Mouse (Mus musculus): Measurements from ENCODE around the gene Hist2h2ab. TPM values are rescaled to one million over a fixed set of nuclear protein-coding genes. Genes with fewer than 3 reads are reported as not detected.
A peak's percentile ranks its signal among the peaks of the same experiment; 100 is the strongest.
"Not testable (repeated sequence)": the region's sequence is repeated elsewhere in the genome, so short reads cannot be mapped to it uniquely, and the experiment has no call there.

Hist2h2ab gene
- polyA plus RNA-seq, 1 experiment, result not detected

DNA sequence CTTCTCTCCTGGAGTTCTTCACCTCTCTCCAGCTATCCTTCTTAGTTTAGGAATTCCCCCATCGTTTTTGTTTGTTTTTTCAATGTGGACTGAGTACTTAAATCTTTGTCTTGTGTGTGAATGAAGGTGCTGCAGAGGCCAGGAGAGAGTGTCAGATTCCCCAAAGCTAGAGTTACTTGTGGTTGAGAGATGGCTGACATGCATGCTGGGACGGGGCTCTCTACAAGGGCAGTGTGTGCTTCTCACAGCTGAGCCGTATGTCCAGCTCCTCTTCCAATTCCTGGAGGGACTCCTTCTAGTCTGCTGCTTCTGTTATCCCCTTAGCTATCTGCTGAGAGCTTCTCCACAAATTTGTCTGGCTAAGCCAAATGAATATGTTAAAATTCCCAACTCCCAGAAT is 16.2 kb downstream of the Hist2h2ab start:
- Histone ChIP-seq H3K27ac (ENCODE audit: insufficient read depth, low read length) (no peak overlapping the region), H3K4me3 (ENCODE audit: insufficient read depth, low read length) (no peak overlapping the region), H3K4me1 (ENCODE audit: control insufficient read depth, insufficient read depth, low read length) (peaks cover 3% of the 10 kb centered on the region; the same call in 1 of the 2 replicates)
- TF ChIP-seq POLR2A (IDR thresholded peaks at IDR 0.05; ENCODE audit: low read depth, low read length) (no peak), CTCF (IDR thresholded peaks at IDR 0.05; ENCODE audit: borderline replicate concordance, insufficient read depth, low read length) (no peak)

DNA sequence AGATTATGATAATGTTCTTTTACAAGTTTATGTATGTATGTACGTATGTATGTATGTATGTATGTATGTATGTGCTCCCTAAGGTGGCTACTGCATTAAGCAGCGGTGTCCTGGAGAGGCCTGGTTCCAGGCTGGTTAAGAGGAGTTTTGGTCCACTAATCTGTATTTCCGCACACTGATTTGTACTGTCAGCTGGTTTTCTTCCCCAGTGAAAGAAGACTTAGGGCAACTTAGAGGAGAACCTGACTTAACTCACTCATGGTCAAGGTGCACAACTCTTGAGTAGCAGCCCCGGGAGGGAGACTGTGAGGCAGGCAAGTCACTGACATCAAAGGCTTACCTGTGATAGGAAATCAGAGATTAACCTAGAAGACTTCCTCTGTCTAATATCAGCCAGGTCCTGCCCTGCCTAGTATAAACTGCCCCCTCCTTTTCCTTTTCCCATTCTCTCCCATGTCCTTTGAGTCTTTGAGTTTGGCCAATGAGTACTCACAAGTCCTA is 17.2 kb downstream of the Hist2h2ab start:
- H3K27ac ChIP-seq (ENCODE audit: insufficient read depth, low read length), result no peak overlapping the region
- no peak for TF ChIP-seq CTCF (IDR thresholded peaks at IDR 0.05; ENCODE audit: borderline replicate concordance, insufficient read depth, low read length)
- TF ChIP-seq POLR2A (IDR thresholded peaks at IDR 0.05; ENCODE audit: low read depth, low read length), result no peak
- peaks cover 3% of the 10 kb centered on the region; the same call in 1 of the 2 replicates for H3K4me1 ChIP-seq (ENCODE audit: control insufficient read depth, insufficient read depth, low read length)
- H3K4me3 ChIP-seq (ENCODE audit: insufficient read depth, low read length), result peak overlapping the region; percentile 55

DNA sequence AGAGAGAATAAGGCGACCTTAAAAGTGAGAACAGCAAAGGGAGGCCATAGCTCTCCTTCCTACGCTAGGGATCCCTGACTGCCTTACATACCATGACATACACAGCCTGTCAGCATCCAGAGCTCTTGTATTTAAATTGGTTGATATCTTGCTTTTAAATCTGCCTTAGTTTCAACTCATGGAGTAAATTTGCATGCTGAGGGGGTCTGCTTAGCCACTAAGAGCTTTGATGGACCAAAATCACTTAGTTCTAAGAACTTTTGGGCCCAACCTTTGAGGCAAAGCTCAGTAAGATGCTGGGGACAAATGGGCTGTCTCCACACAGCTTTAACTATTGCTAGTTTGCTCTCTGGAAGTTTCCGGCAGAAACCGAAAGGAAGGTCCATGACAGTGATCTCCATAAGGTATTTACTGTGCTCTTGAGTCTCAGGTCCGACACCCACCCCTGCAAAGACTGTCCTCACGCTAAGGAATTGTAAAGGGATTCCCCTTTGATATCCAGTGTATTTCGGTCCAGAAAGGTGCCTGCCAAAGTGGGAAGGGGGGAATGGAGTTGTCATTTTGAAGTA is 17.8 kb downstream of the Hist2h2ab start:
- no peak for TF ChIP-seq CTCF (IDR thresholded peaks at IDR 0.05; ENCODE audit: borderline replicate concordance, insufficient read depth, low read length)
- TF ChIP-seq POLR2A (IDR thresholded peaks at IDR 0.05; ENCODE audit: low read depth, low read length), result no peak; the same call in 1 of the 2 replicates
- peaks cover 3% of the 10 kb centered on the region; the same call in 1 of the 2 replicates for H3K4me1 ChIP-seq (ENCODE audit: control insufficient read depth, insufficient read depth, low read length)
- peak overlapping the region; percentile 55 for H3K4me3 ChIP-seq (ENCODE audit: insufficient read depth, low read length)
- H3K27ac ChIP-seq (ENCODE audit: insufficient read depth, low read length), result peak overlapping the region; percentile 83

DNA sequence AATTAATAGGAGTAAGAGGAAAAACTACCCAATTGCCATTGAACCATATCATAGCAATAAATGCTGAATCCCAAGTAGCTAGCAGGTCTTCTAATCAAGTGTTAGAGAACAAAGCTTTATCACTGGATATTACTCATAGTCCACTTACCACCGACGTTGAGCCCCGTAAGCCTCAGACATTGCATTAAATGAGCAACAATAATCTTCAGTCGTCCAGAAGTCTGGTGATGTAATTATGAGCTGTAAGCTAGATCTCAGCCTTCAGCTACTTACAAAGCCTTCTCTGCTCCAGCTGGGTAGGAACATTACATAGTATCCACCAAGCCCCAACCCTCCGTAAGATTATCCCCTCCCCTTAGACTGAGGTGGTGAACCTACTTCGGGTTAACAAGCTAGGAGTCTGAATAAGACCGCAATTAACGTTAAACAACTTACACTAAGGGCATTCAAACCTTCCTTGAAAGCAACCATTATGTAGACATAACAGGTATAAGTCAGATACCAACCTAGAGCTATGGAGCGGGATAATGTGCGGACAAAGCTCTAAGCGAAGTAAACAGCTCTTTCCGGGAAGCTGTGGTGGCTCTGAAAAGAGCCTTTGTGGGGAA is 18.3 kb downstream of the Hist2h2ab start:
- Histone ChIP-seq H3K4me3 (ENCODE audit: insufficient read depth, low read length) (peak overlapping the region; percentile 55), H3K27ac (ENCODE audit: insufficient read depth, low read length) (peak overlapping the region; percentile 83), H3K4me1 (ENCODE audit: control insufficient read depth, insufficient read depth, low read length) (peaks cover 3% of the 10 kb centered on the region; the same call in 1 of the 2 replicates)
- TF ChIP-seq POLR2A (IDR thresholded peaks at IDR 0.05; ENCODE audit: low read depth, low read length) (peak; percentile 82), CTCF (IDR thresholded peaks at IDR 0.05; ENCODE audit: borderline replicate concordance, insufficient read depth, low read length) (no peak)

DNA sequence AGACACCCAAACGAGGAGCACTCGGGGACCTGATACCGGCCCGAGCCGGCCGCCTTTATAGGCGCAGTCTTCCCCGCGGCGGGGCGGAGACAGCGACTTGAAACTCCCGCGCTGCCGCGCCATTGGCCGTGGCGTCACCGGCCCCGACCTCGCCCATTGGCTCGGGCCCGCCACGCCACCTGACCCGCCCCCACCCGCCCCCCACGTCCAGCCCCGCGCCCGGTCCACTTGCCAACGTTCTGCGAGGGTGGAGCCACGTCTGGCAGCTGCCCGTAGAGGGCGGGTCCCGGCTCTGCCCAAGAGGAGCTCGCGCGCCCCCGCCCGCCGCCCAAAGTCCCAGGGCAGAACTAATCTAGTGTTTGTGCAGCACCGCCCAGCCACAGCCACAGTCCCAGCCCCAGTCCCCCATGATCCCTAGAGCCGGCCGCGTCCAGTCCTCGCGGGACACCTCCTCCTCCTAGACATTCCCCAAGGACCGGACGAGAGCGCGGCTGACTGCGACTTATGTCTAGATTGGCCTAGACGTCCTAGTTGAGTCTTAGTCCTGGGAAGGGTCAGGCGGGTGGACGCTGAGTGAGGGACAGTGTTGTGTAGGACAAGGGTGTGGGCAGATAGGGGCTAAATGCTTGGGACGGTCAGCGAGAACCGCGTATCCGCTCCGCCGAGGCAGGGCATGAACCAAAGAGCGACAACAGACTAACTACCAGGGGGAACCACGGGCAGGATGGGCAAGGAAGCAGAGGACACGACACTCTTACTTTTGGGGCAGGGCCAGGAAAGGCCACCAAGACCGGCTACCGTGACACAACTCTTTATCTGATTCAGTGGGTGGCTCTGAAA is 19.5 kb downstream of the Hist2h2ab start, which contains the start of gene Hist2h3c2:
Hist2h3c2 (minus strand) TSS at position 174 of the 840 bp plus-strand sequence.
- TF ChIP-seq POLR2A (IDR thresholded peaks at IDR 0.05; ENCODE audit: low read depth, low read length), result peak; percentile 60
- not testable (repeated sequence) for H3K4me1 ChIP-seq (ENCODE audit: control insufficient read depth, insufficient read depth, low read length)
- Histone ChIP-seq H3K4me3 (ENCODE audit: insufficient read depth, low read length) (peak within 1 kb of the TSS; percentile 55), H3K27ac (ENCODE audit: insufficient read depth, low read length) (peak within 1 kb of the TSS; percentile 91)

DNA sequence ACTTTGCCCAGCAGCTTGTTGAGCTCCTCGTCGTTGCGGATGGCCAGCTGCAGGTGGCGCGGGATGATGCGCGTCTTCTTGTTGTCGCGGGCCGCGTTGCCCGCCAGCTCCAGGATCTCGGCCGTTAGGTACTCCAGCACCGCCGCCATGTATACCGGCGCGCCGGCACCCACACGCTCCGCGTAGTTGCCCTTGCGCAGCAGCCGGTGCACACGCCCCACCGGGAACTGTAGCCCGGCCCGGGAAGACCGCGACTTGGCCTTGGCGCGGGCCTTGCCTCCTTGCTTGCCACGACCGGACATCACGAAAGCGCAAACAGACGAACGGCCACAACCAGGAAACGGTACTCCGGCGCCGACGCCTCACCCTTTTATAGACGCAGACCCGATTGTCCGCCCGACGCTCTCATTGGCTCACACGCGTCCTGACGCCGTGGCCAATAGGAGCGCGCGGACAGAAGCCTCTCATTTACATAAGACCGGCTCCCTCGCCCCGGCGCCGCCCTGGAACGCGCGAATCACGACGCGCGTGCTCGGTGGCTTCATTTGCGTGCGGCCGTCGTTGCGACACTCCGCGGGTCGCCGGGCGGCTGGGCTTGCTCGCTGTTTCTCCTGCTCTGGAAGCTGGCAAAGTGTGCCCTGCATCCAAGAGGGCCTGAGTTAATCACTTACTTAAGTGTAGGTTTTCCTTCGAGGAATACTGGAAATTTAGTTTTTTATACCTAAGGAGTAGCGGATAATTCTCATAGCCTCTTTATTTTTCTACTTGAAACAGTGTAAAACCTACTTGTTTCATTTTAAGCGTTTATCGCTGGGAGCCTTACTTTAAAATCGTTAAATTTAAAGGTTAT is 20.5 kb downstream of the Hist2h2ab start, which contains the start of gene Hist2h2aa2:
Hist2h2aa2 (minus strand) TSS at position 328 of the 850 bp plus-strand sequence.
- H3K4me1 ChIP-seq (ENCODE audit: control insufficient read depth, insufficient read depth, low read length), result not testable (repeated sequence)
- H3K27ac ChIP-seq (ENCODE audit: insufficient read depth, low read length), result peak within 1 kb of the TSS; percentile 91
- H3K4me3 ChIP-seq (ENCODE audit: insufficient read depth, low read length), result peak within 1 kb of the TSS; percentile 46
- TF ChIP-seq POLR2A (IDR thresholded peaks at IDR 0.05; ENCODE audit: low read depth, low read length), result peak; percentile 28

DNA sequence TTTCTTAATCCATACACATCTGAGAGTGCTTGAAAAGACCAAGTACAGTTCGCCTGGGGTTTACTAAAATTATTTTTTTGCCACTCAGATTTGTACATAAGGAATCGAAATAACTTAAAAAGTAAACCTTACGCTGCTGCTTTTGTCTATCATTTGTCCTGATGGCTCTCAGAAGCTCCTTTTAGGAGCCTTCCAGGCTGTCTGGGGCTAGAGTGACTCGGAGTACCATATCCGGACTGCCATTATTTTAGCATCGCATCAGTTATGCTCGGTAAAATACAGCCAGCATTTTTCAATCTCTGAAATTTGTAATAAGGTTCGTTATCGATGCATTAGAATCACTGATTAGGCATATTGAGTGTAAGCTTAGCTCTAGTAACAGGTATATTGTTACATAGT is 21.1 kb downstream of the Hist2h2ab start:
- no peak for TF ChIP-seq CTCF (IDR thresholded peaks at IDR 0.05; ENCODE audit: borderline replicate concordance, insufficient read depth, low read length)
- TF ChIP-seq POLR2A (IDR thresholded peaks at IDR 0.05; ENCODE audit: low read depth, low read length), result no peak
- H3K27ac ChIP-seq (ENCODE audit: insufficient read depth, low read length), result peak overlapping the region; percentile 80
- H3K4me3 ChIP-seq (ENCODE audit: insufficient read depth, low read length), result no peak overlapping the region
- H3K4me1 ChIP-seq (ENCODE audit: control insufficient read depth, insufficient read depth, low read length), result peaks cover 8% of the 10 kb centered on the region

DNA sequence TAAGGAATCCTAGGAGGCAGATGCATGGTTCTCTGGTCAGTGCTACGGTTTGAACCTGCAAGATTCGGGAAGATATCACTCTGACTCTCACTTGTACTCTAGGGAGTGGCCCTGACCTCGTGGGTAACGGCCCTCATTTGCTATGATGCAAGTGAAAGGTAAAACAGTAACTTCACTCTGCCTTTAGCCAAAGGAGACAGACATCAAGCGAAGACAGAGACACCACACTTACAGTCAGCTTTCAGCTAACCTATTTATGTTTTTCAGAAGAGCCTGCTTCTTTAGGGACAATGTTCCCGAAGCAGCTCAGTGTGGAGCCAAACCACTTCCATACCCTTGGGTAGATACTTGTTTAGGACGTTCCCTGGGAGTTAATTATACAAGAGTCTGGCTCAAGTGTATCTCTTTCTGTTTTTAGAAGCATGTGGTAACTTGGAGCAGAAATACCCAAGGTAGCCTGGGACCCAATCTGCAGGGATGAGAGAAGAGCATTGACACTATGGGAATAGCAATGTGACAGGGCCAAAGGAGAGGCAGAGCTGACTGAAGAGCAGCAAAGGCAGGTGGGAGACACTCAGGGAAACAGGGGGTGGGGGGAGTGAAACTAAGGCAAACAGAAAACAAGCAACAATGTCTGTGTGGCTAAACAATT is 24.4 kb downstream of the Hist2h2ab start:
- peak overlapping the region; percentile 93; the same call in 1 of the 2 replicates for H3K27ac ChIP-seq (ENCODE audit: insufficient read depth, low read length)
- TF ChIP-seq CTCF (IDR thresholded peaks at IDR 0.05; ENCODE audit: borderline replicate concordance, insufficient read depth, low read length) (no peak), POLR2A (IDR thresholded peaks at IDR 0.05; ENCODE audit: low read depth, low read length) (no peak; the same call in 1 of the 2 replicates)
- peaks cover 4% of the 10 kb centered on the region; the same call in 1 of the 2 replicates for H3K4me1 ChIP-seq (ENCODE audit: control insufficient read depth, insufficient read depth, low read length)
- no peak overlapping the region for H3K4me3 ChIP-seq (ENCODE audit: insufficient read depth, low read length)

Data from embryonic fibroblast, embryonic 13.5 days (primary cell).